Mouse (Mus musculus) forebrain, embryonic 15.5 days (tissue): ENCODE measurements at regions not wholly inside any gene's neighbourhood (a gene's known extent, or its start where the extent isn't known, plus 50 kb on each side); places are given as distances from the start of the nearest gene placed in this dataset.
A peak's percentile ranks its signal among the peaks of the same experiment; 100 is the strongest.
"Not testable (repeated sequence)": the region's sequence is repeated elsewhere in the genome, so short reads cannot be mapped to it uniquely, and the experiment has no call there.

Experiments
- ATAC-seq: fragments of 200-750 bp; cut with Nextera tagmentation; replicated peaks from 2 replicates; pipeline ENCODE4 v1.8.0; 2017; ENCODE audit warnings: mild to moderate bottlenecking, moderate TSS enrichment, moderate library complexity
- H3K27ac ChIP-seq: fragments of 300-500 bp; sonication (generic); replicated peaks from 2 replicates; pipeline ENCODE4 v1.5.1; 2015; ENCODE audit warnings: mild to moderate bottlenecking, inconsistent platforms
- H3K27me3 ChIP-seq: fragments of 300-500 bp; sonication (generic); 2 replicates; pipeline ENCODE4 v1.6.1; 2015; ENCODE audit warnings: inconsistent platforms
- H3K36me3 ChIP-seq: fragments of 300-500 bp; sonication (generic); 2 replicates; pipeline ENCODE4 v1.6.1; 2015; ENCODE audit warnings: mild to moderate bottlenecking, inconsistent platforms
- H3K4me1 ChIP-seq: fragments of 300-500 bp; sonication (generic); 2 replicates; pipeline ENCODE4 v1.6.1; 2015; ENCODE audit warnings: inconsistent platforms
- H3K4me2 ChIP-seq: fragments of 300-500 bp; sonication (generic); replicated peaks from 2 replicates; pipeline ENCODE4 v1.6.1; 2015; ENCODE audit warnings: mild to moderate bottlenecking, inconsistent platforms
- H3K4me3 ChIP-seq: fragments of 300-500 bp; sonication (generic); 2 replicates; pipeline ENCODE4 v1.5.1; 2015; ENCODE audit warnings: mild to moderate bottlenecking, inconsistent platforms
- H3K9ac ChIP-seq: fragments of 300-500 bp; sonication (generic); replicated peaks from 2 replicates; pipeline ENCODE4 v1.6.1; 2015; ENCODE audit warnings: mild to moderate bottlenecking, inconsistent platforms
- H3K9me3 ChIP-seq: fragments of 300-500 bp; sonication (generic); 2 replicates; pipeline ENCODE4 v1.6.1; 2016; ENCODE audit warnings: inconsistent platforms
- WGBS: fragments of 180-500 bp; shearing (Covaris S2); methylation state at CpG from one replicate; pipeline ENCODE4 v1.1.7; 2015; ENCODE audit warnings: mixed read lengths; 5-methylcytosine and 5-hydroxymethylcytosine counted together

DNA sequence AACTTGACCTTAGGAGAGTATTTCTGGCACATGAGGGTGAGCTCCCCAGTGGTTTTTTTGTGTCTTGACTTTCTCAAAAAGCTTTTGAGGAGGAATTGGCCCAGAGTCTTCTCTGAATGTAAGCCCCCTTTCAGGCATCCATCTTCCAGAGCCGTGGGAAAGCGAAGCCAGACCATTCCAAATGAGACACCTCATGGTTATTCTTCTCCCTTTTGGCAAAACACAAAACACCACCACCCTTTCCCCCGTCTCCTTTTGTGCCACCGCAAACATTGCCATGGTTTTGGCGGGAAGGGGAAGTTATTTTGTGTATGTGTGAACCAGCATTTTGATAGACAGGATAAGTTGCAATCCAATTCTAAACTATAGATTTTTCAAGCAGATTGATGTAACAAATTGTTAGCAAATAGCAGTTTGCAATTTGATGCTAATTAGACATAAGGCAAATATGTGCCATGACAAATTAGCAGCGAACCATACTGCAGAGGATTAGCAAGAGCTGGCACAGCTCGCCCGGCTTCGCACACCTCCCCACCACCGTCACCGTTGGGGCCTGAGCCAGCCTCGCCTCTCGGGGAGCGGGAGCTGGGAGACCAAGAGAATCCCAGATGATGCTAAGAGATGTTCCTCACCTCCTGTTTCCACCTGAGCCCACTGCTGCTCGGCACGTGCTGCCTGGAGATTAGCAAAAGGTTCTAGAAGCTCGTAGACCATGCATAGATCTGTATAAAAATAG is 404.9 kb upstream of the Zfp507 start:
- WGBS: 37% methylated on average over 17 of the region's 17 CpGs

DNA sequence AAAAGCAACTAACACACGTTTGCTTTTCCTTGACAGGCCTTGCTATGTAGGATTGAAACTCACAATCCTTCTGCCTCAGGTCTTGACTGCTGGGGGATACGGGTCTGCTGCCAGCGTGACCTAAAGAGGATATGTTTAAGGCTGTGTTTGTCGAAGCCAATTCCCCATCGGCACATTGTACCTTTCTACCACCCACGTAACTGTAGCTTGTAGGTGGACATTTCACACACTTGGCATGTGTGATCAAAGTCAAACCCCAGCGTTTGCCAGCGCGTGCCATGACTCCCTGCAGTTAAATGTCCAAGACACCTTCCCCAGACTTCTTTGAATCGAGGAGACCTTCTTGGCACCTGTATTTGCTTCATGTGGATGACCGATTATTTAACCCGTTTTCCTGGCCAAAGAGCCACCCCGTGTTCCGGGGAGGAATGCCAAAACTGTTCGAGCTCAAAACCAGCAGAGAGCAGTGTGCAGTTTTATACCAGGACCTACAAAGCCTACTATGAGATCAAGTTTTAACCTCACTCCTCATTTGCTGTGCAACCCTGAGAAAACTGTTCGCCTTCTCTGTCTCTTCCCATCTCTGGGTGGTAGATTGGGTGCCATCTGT is 395.4 kb upstream of the Zfp507 start:
- no peak overlapping the region for H3K27ac ChIP-seq
- no peaks in the 10 kb centered on the region for H3K4me1 ChIP-seq
- H3K36me3 ChIP-seq: no peaks in the 10 kb centered on the region
- peaks cover 3% of the 10 kb centered on the region; the same call in 1 of the 2 replicates for H3K27me3 ChIP-seq
- WGBS: 88% methylated on average over 16 of the region's 16 CpGs
- no peaks in the 10 kb centered on the region for H3K9me3 ChIP-seq
- no peak overlapping the region for H3K4me2 ChIP-seq
- ATAC-seq: no peak
- no peak overlapping the region for H3K9ac ChIP-seq
- H3K4me3 ChIP-seq: no peak overlapping the region

More for the DNA sequence above, 404.9 kb upstream of the Zfp507 start:
- Histone ChIP-seq H3K27ac (no peak overlapping the region), H3K36me3 (no peaks in the 10 kb centered on the region), H3K27me3 (no peaks in the 10 kb centered on the region), H3K9me3 (no peaks in the 10 kb centered on the region), H3K4me2 (no peak overlapping the region), H3K4me1 (peaks cover 10% of the 10 kb centered on the region), H3K4me3 (no peak overlapping the region), H3K9ac (no peak overlapping the region)
- peak; percentile 96 for ATAC-seq

DNA sequence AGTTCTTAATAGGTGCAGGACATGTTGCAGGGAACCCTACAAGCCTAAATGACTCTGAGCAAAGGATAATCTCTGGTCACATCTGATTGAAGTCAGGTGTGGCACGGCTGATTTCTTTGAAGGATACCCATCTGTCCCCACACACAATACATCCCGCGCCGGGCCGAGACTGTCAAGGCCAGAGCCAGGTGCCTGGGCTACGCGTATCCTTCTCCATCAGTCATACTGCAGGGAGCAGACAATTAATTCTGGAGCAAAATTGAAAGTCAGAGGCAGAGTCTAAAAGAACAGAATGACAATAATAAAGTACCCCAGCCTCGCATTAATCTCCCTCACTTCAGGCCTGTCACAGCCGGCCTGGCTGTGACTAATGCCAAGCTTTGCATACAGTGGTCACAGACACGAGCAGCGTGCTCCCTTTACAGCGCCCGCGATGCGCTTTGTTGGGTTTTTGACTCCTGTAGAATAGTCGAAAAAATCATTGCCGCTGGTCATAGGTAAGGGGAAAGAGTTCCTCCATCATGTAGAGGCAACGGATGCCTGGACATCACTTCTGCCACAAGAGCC is 393.4 kb upstream of the Zfp507 start:
- no peaks in the 10 kb centered on the region for H3K36me3 ChIP-seq
- H3K27me3 ChIP-seq: no peaks in the 10 kb centered on the region
- H3K9ac ChIP-seq: no peak overlapping the region
- no peaks in the 10 kb centered on the region for H3K9me3 ChIP-seq
- peaks cover 3% of the 10 kb centered on the region; the same call in 1 of the 2 replicates for H3K4me1 ChIP-seq
- H3K27ac ChIP-seq: no peak overlapping the region
- H3K4me2 ChIP-seq: no peak overlapping the region
- ATAC-seq: no peak
- WGBS: 88% methylated on average over 18 of the region's 18 CpGs
- no peak overlapping the region for H3K4me3 ChIP-seq

DNA sequence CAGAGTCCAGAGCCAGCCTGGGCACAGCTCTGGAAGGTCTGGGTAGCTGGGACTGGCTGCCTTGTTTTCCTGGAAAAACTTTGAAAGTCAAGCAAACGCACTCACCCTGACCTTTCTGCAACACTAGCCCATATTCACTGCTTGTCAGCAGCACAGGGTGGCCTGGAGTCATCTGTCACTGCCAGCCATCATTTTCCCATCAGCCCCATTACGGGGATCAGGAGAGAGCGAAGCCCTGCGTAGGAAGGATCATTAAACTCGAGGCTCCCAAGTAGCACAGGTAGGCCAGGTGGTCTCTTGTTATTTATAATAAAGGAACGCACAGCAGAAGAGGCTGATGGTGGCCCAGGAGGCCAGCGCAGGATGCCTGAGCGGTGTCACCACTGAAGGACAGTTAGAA is 389.8 kb upstream of the Zfp507 start:
- no peak for ATAC-seq
- Histone ChIP-seq H3K4me2 (no peak overlapping the region), H3K9me3 (no peaks in the 10 kb centered on the region), H3K4me3 (no peak overlapping the region), H3K9ac (no peak overlapping the region), H3K27me3 (no peaks in the 10 kb centered on the region), H3K4me1 (peaks cover 11% of the 10 kb centered on the region; the same call in 1 of the 2 replicates), H3K27ac (no peak overlapping the region), H3K36me3 (no peaks in the 10 kb centered on the region)
- 80% methylated on average over 8 of the region's 8 CpGs for WGBS

DNA sequence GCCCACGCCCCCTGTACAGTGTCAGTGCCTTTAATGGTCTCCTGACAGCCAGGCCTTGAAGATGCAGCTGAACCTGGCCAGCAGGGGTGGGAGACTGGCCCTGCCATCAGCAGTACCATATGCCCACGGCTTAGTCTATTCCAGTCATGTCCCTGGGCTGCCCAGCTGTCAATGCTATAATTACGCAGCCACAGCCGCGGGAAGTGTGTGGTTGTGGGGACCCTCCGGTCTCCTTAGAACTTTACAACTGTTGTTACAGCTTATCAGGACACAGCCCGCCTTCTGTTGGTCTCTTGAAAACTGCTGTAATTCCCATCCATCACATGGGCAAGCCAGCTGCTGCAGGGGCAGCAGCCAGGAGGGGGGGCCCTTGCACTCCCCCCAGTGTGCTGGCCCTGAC is 375.1 kb upstream of the Zfp507 start:
- WGBS: 77% methylated on average over 7 of the region's 7 CpGs
- no peak for ATAC-seq

DNA sequence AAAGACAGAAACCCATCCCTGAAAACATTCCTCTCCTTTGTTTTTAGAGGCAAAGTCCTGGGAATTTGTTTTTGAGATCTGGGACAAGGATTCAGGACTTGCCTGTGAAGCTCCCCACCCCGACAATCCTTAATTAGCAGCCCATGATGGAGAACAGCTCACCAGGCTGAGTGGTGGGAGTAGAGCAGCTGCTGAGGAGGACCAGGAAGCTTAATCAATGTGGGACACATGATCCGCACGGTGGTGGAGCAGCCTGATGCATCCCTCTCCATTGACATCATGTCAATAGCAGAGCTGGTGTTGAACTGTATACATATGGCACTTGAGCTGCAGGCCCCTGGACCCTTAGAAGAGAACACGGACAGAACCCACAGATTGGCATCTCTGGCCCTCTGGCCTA is 372.5 kb upstream of the Zfp507 start:
- no peak overlapping the region for H3K27ac ChIP-seq
- no peak for ATAC-seq
- H3K9ac ChIP-seq: no peak overlapping the region
- H3K4me2 ChIP-seq: no peak overlapping the region
- H3K4me3 ChIP-seq: no peak overlapping the region
- no peaks in the 10 kb centered on the region for H3K36me3 ChIP-seq
- H3K9me3 ChIP-seq: no peaks in the 10 kb centered on the region
- WGBS: 87% methylated on average over 4 of the region's 4 CpGs
- H3K4me1 ChIP-seq: no peaks in the 10 kb centered on the region
- H3K27me3 ChIP-seq: no peaks in the 10 kb centered on the region

More for the DNA sequence above, 375.1 kb upstream of the Zfp507 start:
- Histone ChIP-seq H3K36me3 (no peaks in the 10 kb centered on the region), H3K9me3 (no peaks in the 10 kb centered on the region), H3K27ac (no peak overlapping the region), H3K4me2 (no peak overlapping the region), H3K4me1 (no peaks in the 10 kb centered on the region), H3K9ac (no peak overlapping the region), H3K4me3 (no peak overlapping the region), H3K27me3 (no peaks in the 10 kb centered on the region)

DNA sequence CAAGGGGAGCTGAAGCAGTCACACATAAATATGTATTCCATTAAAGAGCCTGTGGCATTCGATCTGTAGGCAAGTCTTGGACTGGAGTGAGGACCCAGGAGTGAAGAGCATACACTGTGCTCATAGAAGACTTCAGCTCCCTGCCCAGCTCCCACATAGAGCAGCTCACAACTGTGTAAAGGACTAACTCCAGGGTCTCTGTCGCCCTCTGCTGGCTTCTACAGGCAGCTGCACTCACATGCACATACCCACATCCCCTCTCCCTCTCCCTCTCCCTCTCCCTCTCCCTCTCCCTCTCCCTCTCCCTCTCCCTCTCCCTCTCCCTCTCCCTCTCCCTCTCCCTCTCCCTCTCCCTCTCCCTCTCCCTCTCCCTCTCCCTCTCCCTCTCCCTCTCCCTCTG is 369.7 kb upstream of the Zfp507 start:
- H3K4me1 ChIP-seq, H3K9ac ChIP-seq, H3K27ac ChIP-seq, ATAC-seq, H3K9me3 ChIP-seq, H3K4me3 ChIP-seq, H3K4me2 ChIP-seq, H3K27me3 ChIP-seq, H3K36me3 ChIP-seq: not testable (repeated sequence)
- WGBS: 46% methylated on average over 2 of the region's 2 CpGs

DNA sequence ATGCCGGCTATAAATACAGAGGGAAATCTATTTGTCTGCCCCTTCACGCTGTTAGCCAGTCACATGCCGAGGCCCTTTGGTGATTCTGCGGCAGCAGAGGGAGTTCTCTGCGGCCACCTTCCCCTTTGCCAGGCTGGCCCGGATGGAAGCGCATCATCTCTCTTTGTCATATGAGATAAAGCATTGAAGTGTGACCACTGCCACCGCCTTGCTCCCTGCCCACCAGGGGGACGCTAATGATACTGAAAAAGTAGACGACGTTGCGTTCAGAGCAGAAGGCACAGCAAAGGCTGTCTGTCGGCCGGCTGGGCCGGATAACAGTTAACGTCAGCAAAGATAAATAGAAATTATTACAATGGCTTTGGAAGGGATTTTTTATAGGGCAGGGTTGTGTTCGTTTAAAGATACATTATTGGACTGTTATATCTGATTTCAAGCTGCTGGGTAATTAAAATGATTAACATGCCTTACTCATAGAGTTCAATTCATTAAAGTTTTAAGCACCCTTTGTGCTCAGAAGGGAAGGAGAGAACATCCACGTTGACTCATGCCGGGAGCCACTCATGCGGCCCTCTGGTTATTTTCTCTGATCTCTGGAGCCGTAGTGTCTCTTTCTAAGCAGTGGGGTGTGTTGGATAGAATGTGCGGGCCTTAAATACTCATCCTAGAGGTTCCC is 354.6 kb upstream of the Zfp507 start:
- Histone ChIP-seq H3K27me3 (no peaks in the 10 kb centered on the region), H3K27ac (no peak overlapping the region), H3K36me3 (no peaks in the 10 kb centered on the region), H3K9ac (no peak overlapping the region), H3K9me3 (no peaks in the 10 kb centered on the region), H3K4me2 (no peak overlapping the region), H3K4me1 (no peaks in the 10 kb centered on the region), H3K4me3 (no peak overlapping the region)
- no peak for ATAC-seq
- WGBS: 42% methylated on average over 22 of the region's 22 CpGs

DNA sequence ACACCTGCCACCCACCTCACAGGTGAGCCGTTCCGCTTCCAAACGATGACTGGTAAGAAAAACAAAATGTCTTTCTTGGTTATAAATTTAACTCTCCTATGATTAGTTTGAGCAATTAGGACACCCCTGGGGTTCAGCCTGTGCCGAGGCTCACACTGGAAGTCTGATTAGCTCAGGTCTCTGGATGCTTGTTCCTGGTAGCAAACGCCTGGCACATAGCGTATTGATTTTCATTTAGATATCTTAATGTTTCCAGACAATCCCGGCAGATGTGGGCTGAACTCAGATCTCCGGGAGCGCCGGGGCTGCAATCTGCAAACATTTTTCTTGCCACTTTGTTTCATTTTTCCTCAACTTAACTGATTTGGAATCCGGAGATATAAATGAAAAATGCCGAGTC is 353.8 kb upstream of the Zfp507 start:
- Histone ChIP-seq H3K36me3 (no peaks in the 10 kb centered on the region), H3K27me3 (no peaks in the 10 kb centered on the region), H3K9me3 (no peaks in the 10 kb centered on the region), H3K9ac (no peak overlapping the region), H3K4me1 (no peaks in the 10 kb centered on the region), H3K27ac (no peak overlapping the region), H3K4me2 (no peak overlapping the region), H3K4me3 (no peak overlapping the region)
- 84% methylated on average over 12 of the region's 12 CpGs for WGBS
- ATAC-seq: no peak

DNA sequence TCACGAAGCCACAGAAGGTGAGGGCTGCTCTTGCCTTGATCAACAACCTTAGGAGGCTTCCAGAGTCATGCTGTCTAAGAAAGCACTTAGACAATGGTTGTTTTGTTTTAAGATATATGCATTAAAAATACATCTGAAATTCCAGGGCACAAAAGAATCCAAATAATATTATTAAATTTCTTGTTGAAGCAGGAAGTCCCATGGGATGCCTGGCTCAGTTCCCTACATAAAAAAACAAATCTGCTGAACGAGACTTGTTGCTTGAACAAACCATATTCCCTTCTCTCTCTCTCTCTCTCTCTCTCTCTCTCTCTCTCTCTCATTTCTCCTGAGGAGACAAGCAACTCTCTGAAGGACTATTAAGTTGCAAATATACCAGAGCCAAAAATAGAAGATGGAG is 352.8 kb upstream of the Zfp507 start:
- Histone ChIP-seq H3K27ac (no peak overlapping the region), H3K36me3 (no peaks in the 10 kb centered on the region), H3K9me3 (no peaks in the 10 kb centered on the region), H3K4me3 (no peak overlapping the region), H3K4me1 (no peaks in the 10 kb centered on the region; the same call in 1 of the 2 replicates), H3K4me2 (no peak overlapping the region), H3K9ac (no peak overlapping the region), H3K27me3 (no peaks in the 10 kb centered on the region)
- WGBS: 77% methylated on average over 2 of the region's 2 CpGs
- ATAC-seq: no peak

DNA sequence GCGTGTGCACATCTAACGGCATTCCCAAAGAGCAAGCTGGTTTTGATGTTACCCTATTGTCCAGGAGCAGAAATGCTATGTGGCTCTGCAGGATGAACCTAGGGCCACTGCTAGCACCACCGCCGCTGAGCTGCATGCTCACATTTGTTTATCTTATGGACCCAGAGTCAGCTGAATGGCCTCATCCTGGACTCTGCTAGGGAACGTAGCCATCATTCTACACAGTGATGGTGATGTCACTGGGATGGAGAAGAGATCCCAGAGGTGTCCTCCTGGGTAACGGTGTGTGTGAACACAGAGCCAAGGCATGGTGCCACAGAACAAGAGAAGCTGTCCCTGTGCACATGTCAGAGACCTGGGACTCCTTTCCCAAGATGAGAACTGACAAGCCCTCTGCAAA is 352.4 kb upstream of the Zfp507 start:
- H3K4me1 ChIP-seq: no peaks in the 10 kb centered on the region; the same call in 1 of the 2 replicates
- no peak overlapping the region for H3K9ac ChIP-seq
- no peak overlapping the region for H3K4me3 ChIP-seq
- no peaks in the 10 kb centered on the region for H3K36me3 ChIP-seq
- no peak overlapping the region for H3K4me2 ChIP-seq
- WGBS: 80% methylated on average over 6 of the region's 6 CpGs
- ATAC-seq: no peak
- H3K27ac ChIP-seq: no peak overlapping the region
- H3K9me3 ChIP-seq: no peaks in the 10 kb centered on the region
- H3K27me3 ChIP-seq: no peaks in the 10 kb centered on the region

DNA sequence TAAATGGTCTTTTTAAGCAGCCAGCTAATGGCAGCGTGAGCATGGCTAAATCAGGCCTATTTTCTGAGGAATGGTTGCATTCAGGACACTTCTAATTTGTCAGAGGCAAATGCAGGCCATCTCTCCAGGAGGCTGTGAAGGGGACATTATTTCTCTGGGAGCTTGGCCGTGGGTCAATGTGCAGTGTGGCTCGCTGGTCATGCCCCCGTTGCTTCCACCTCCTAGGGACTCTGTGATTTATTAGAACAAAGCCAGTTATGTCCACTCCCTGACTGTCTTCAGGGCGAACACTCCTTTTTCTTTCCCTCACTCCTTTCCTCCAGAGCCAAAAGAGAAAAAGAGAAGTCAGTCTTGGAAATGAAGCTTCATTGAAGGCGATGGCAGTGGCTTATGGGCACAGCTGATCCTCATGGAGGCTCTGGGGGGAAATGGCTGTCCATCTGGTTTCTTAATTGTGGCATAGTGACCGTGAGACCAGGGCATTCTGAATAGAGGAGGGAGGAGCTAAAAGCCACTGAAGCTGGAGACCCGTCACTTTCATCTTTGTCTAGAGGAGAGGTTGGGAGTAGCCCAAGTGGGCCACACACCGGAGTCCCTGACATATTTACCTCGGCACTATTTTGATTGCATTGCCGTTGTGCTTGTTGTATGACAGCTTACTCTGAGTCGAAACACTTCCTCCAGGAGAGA is 348.2 kb upstream of the Zfp507 start:
- H3K9me3 ChIP-seq: no peaks in the 10 kb centered on the region
- no peaks in the 10 kb centered on the region; the same call in 1 of the 2 replicates for H3K4me1 ChIP-seq
- no peak overlapping the region for H3K4me3 ChIP-seq
- H3K27ac ChIP-seq: no peak overlapping the region
- no peak overlapping the region for H3K9ac ChIP-seq
- H3K36me3 ChIP-seq: no peaks in the 10 kb centered on the region
- ATAC-seq: no peak
- WGBS: 35% methylated on average over 12 of the region's 12 CpGs
- H3K4me2 ChIP-seq: no peak overlapping the region
- H3K27me3 ChIP-seq: no peaks in the 10 kb centered on the region
